Mouse (Mus musculus) kidney, postnatal 0 days (tissue): ENCODE measurements at regions not wholly inside any gene's neighbourhood (a gene's known extent, or its start where the extent isn't known, plus 50 kb on each side); places are given as distances from the start of the nearest gene placed in this dataset.

Source experiments
- ATAC-seq: fragments of 200-750 bp; cut with Nextera tagmentation; replicated peaks from 2 replicates; pipeline ENCODE4 v1.8.0; 2017; ENCODE audit warnings: low read depth, moderate number of reproducible peaks, moderate TSS enrichment, moderate library complexity; ENCODE audit not compliant: low FRiP score
- DNase-seq: peaks from one replicate; pipeline ENCODE4 v3.0.0-alpha.2; 2016; ENCODE audit warnings: low spot score
- H3K27ac ChIP-seq: fragments of 300-500 bp; sonication (generic); 2 replicates; pipeline ENCODE4 v1.5.1; 2014; ENCODE audit warnings: mild to moderate bottlenecking
- H3K27me3 ChIP-seq: fragments of 300-500 bp; sonication (generic); 2 replicates; pipeline ENCODE4 v1.6.1; 2014; ENCODE audit warnings: low read length, mixed read lengths; ENCODE audit not compliant: insufficient read depth
- H3K36me3 ChIP-seq: fragments of 300-500 bp; sonication (generic); 2 replicates; pipeline ENCODE4 v1.6.1; 2014; ENCODE audit warnings: low read length, mixed read lengths; ENCODE audit not compliant: insufficient read depth
- H3K4me1 ChIP-seq: fragments of 300-500 bp; sonication (generic); replicated peaks from 2 replicates; pipeline ENCODE4 v1.6.1; 2014; ENCODE audit warnings: antibody characterized with exemption, low read length, mixed read lengths; ENCODE audit not compliant: insufficient read depth
- H3K4me2 ChIP-seq: fragments of 300-500 bp; sonication (generic); 2 replicates; pipeline ENCODE4 v1.6.1; 2014; ENCODE audit warnings: mild to moderate bottlenecking, low read length, moderate library complexity, mixed read lengths
- H3K4me3 ChIP-seq: fragments of 300-500 bp; sonication (generic); replicated peaks from 2 replicates; pipeline ENCODE4 v1.5.1; 2014; ENCODE audit warnings: low read depth, low read length
- H3K9ac ChIP-seq: fragments of 300-500 bp; sonication (generic); 2 replicates; pipeline ENCODE4 v1.6.1; 2014; ENCODE audit warnings: low read depth, low read length
- H3K9me3 ChIP-seq: fragments of 300-500 bp; sonication (generic); replicated peaks from 2 replicates; pipeline ENCODE4 v1.6.1; 2016; ENCODE audit warnings: low read length, inconsistent platforms, mixed read lengths
- CTCF ChIP-seq: IDR thresholded peaks from 2 replicates; pipeline ENCODE4 v1.5.1; 2016; ENCODE audit warnings: antibody characterized with exemption, low read depth, mild to moderate bottlenecking, moderate library complexity
- WGBS: fragments of 180-500 bp; shearing (Covaris S2); extraction: QIAGEN DNeasy Blood & Tissue Kit; methylation state at CpG from one replicate; pipeline ENCODE4 v1.1.7; 2014; 5-methylcytosine and 5-hydroxymethylcytosine counted together

DNA sequence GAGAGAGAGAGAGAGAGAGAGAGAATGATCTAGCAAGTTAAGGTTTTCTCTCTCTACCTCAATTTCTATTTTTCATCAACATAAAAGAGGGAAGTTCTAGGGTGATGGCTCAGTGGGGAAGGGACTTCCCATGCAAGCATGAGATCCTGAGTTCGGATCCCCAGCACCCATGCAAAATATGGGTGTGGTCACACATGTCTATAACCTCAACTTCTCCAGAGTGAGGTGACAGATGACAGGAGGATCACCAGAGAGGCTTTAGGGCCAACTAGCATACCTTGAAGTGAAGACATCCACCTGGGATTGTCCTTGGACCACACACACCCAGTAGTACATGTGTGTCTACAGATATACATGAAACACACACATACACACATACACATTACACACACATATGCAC lies 306.7 kb upstream of the Kazn start:
- H3K9me3 ChIP-seq, result no peaks in the 10 kb centered on the region
- H3K4me1 ChIP-seq, result 0 out of 2 replicates have a peak, but pooled peaks cover 4% of the 10 kb centered on the region
- TF ChIP-seq CTCF, result no peak
- H3K9ac ChIP-seq, result no peak overlapping the region
- no peak overlapping the region for H3K4me3 ChIP-seq
- H3K27me3 ChIP-seq, result no peaks in the 10 kb centered on the region
- H3K4me2 ChIP-seq, result no peak overlapping the region
- H3K27ac ChIP-seq, result no peak overlapping the region
- DNase-seq (no peak), ATAC-seq (no peak)
- WGBS, result 79% methylated on average over 1 of the region's 1 CpGs
- H3K36me3 ChIP-seq, result no peaks in the 10 kb centered on the region

GRCm38 (mm10) chr4:142545187-142545586 lies 306.0 kb upstream of the Kazn start:
- peak overlapping the region; percentile 43 for H3K4me2 ChIP-seq
- no peaks in the 10 kb centered on the region for H3K27me3 ChIP-seq
- H3K9ac ChIP-seq, result no peak overlapping the region
- H3K36me3 ChIP-seq, result no peaks in the 10 kb centered on the region
- no peak overlapping the region for H3K4me3 ChIP-seq
- peak; percentile 74 for DNase-seq
- TF ChIP-seq CTCF, result no peak
- WGBS, result 31% methylated on average over 1 of the region's 1 CpGs
- 0 out of 2 replicates have a peak, but pooled peaks cover 4% of the 10 kb centered on the region for H3K4me1 ChIP-seq
- H3K9me3 ChIP-seq, result no peaks in the 10 kb centered on the region
- no peak; the same call in 1 of the 2 replicates for ATAC-seq
- peak overlapping the region; percentile 50; the same call in 1 of the 2 replicates for H3K27ac ChIP-seq

- H3K27ac ChIP-seq, result peak overlapping the region; percentile 50; the same call in 1 of the 2 replicates
- no peaks in the 10 kb centered on the region for H3K27me3 ChIP-seq
- H3K4me1 ChIP-seq, result 0 out of 2 replicates have a peak, but pooled peaks cover 4% of the 10 kb centered on the region
- no peaks in the 10 kb centered on the region for H3K9me3 ChIP-seq
- 37% methylated on average over 8 of the region's 8 CpGs for WGBS
- DNase-seq (peak; percentile 59), ATAC-seq (no peak)
- no peak for TF ChIP-seq CTCF
- H3K9ac ChIP-seq, result no peak overlapping the region
- H3K4me3 ChIP-seq, result no peak overlapping the region
- H3K4me2 ChIP-seq, result peak overlapping the region; percentile 43
- no peaks in the 10 kb centered on the region for H3K36me3 ChIP-seq
Observed at GRCm38 (mm10) chr4:142544736-142545135, 305.5 kb upstream of the Kazn start.

DNA sequence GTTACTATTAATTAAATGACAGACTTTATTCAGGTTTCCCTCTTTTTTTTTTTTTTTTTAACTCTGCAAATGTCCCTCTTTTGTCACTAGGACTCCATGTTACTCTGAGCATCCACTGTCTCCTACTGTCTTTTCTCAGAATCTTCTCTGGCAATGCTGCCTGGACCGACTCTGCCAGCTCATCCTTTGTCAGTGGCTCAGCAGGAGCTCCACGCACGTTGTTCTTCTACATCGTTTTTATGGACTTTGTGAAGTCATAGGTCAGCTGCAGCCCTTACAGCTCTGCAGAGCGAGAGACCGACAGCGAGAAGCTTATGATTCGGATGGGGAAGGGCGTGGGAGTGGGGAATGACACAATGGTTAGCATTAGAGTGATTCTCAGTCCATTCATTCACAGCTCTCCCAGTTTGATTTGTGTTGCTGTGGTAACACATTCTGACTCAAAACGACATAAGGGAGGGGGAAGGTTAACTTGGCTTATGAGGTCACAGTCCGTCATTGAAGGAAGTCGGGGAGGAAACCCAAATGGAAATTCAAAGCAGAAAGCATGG lies 300.1 kb upstream of the Kazn start:
- WGBS, result 35% methylated on average over 12 of the region's 12 CpGs
- H3K4me2 ChIP-seq, result no peak overlapping the region
- TF ChIP-seq CTCF, result no peak
- DNase-seq (peak; percentile 2), ATAC-seq (no peak)
- no peaks in the 10 kb centered on the region for H3K27me3 ChIP-seq
- H3K9me3 ChIP-seq, result no peaks in the 10 kb centered on the region
- no peak overlapping the region for H3K9ac ChIP-seq
- H3K27ac ChIP-seq, result no peak overlapping the region
- no peaks in the 10 kb centered on the region for H3K36me3 ChIP-seq
- no peak overlapping the region for H3K4me3 ChIP-seq
- no peaks in the 10 kb centered on the region for H3K4me1 ChIP-seq

- no peak for ATAC-seq
- TF ChIP-seq CTCF, result no peak
- Histone ChIP-seq H3K36me3 (no peaks in the 10 kb centered on the region), H3K27ac (no peak overlapping the region), H3K4me1 (no peaks in the 10 kb centered on the region), H3K4me3 (no peak overlapping the region), H3K9me3 (no peaks in the 10 kb centered on the region), H3K27me3 (no peaks in the 10 kb centered on the region), H3K4me2 (0 out of 2 replicates have a peak overlapping the region, but pooled peaks have one; percentile 13), H3K9ac (no peak overlapping the region)
- peak; percentile 81 for DNase-seq
- 8% methylated on average over 6 of the region's 6 CpGs for WGBS
Observed at GRCm38 (mm10) chr4:142527080-142527479, 287.9 kb upstream of the Kazn start.

DNA sequence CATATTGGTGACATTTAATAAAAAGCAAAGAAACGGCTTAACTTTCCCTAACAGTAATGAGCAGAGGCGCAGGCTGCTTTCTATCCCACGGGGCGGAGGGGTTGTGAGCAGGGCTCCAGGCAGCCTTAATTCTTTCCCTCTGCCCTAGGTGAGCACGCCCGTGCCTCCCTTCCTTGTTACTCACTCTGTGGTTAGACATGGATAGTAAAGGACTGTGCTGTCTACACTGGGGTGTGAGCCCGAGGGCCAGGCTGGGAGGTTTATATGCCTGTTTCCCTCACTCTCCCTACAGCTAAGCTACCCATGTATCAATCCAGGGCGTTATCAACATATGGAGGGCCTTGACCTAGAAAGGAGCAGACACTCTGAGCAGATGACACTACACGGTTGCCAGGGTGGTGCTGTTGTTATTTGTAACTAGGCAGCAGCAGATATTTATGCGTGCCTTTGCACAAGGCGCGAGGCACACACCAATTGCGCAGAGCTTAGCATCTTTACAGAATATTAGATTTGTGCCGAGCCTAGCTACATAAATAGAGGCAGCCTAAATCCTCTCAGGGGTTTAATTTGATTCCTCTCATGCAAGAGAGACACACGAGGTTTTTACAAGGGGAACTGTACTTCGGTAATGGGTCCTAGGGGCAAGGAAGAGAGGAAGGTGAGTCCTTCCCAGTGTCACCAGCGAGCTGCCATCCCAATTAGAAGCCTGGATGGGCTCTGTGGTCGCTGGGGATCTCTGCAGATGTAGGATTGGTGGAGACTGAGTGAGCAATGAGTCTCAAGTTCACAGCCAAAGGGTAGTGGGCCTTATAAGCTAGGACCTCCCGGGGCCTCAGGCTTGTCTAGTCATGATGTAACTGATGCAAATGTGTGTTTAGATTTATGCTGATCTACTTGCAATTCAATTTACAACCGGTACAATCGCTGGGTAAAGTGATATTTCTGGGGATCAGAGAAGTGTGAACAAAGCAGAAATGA lies 278.6 kb upstream of the Kazn start:
- Histone ChIP-seq H3K36me3 (no peaks in the 10 kb centered on the region), H3K9me3 (peaks cover 6% of the 10 kb centered on the region; the same call in 1 of the 2 replicates), H3K4me3 (no peak overlapping the region), H3K27ac (no peak overlapping the region), H3K4me1 (no peaks in the 10 kb centered on the region), H3K27me3 (no peaks in the 10 kb centered on the region), H3K4me2 (no peak overlapping the region), H3K9ac (no peak overlapping the region)
- no peak for TF ChIP-seq CTCF
- 70% methylated on average over 21 of the region's 21 CpGs for WGBS
- no peak for DNase-seq
- no peak for ATAC-seq
